Mouse (Mus musculus): Measurements from ENCODE around the gene Rpap2. TPM values are rescaled to one million over a fixed set of nuclear protein-coding genes. Genes with fewer than 3 reads are reported as not detected.

The Rpap2 gene
- polyA plus RNA-seq, 1 experiment from 2014 or later: 15.2 TPM

- Histone ChIP-seq H3K36me3 (ENCODE audit: control insufficient read depth, insufficient read depth) (no peaks in the 10 kb centered on the region), H3K9ac (ENCODE audit: low read length) (no peak overlapping the region), H3K27me3 (ENCODE audit: control insufficient read depth, insufficient read depth, low read length) (no peaks in the 10 kb centered on the region), H3K4me1 (ENCODE audit: control insufficient read depth, insufficient read depth, low read length) (no peaks in the 10 kb centered on the region), H3K27ac (ENCODE audit: low read length) (no peak overlapping the region), H3K9me3 (replicated peaks; ENCODE audit: control insufficient read depth, low read length) (no peaks in the 10 kb centered on the region), H3K4me3 (ENCODE audit: low read length) (no peak overlapping the region), H3K4me2 (ENCODE audit: low read depth, low read length) (no peak overlapping the region)
- WGBS: 82% methylated on average over 1 of the region's 1 CpGs
- ATAC-seq (replicated peaks; ENCODE audit: extremely low read depth, insufficient read depth, low FRiP score): no peak
Measured at GRCm38 (mm10) chr5:107650427-107650826, 53.3 kb downstream of the Rpap2 start.

GRCm38 (mm10) chr5:107652055-107652660, 55.0 kb downstream of the Rpap2 start:
- 73% methylated on average over 4 of the region's 4 CpGs for WGBS

GRCm38 (mm10) chr5:107678392-107678791, 81.2 kb downstream of the Rpap2 start:
- 51% methylated on average over 5 of the region's 5 CpGs for WGBS
- H3K27me3 ChIP-seq (ENCODE audit: control insufficient read depth, insufficient read depth, low read length): no peaks in the 10 kb centered on the region
- no peaks in the 10 kb centered on the region for H3K36me3 ChIP-seq (ENCODE audit: control insufficient read depth, insufficient read depth)
- no peak overlapping the region for H3K4me2 ChIP-seq (ENCODE audit: low read depth, low read length)
- H3K4me3 ChIP-seq (ENCODE audit: low read length): no peak overlapping the region
- H3K9me3 ChIP-seq (replicated peaks; ENCODE audit: control insufficient read depth, low read length): no peaks in the 10 kb centered on the region
- H3K27ac ChIP-seq (ENCODE audit: low read length): no peak overlapping the region
- H3K4me1 ChIP-seq (ENCODE audit: control insufficient read depth, insufficient read depth, low read length): no peaks in the 10 kb centered on the region
- H3K9ac ChIP-seq (ENCODE audit: low read length): no peak overlapping the region
- ATAC-seq (replicated peaks; ENCODE audit: extremely low read depth, insufficient read depth, low FRiP score): no peak

More at GRCm38 (mm10) chr5:107652055-107652660, 55.0 kb downstream of the Rpap2 start:
- Histone ChIP-seq H3K4me2 (ENCODE audit: low read depth, low read length) (no peak overlapping the region), H3K4me1 (ENCODE audit: control insufficient read depth, insufficient read depth, low read length) (no peaks in the 10 kb centered on the region), H3K4me3 (ENCODE audit: low read length) (no peak overlapping the region), H3K36me3 (ENCODE audit: control insufficient read depth, insufficient read depth) (no peaks in the 10 kb centered on the region), H3K27me3 (ENCODE audit: control insufficient read depth, insufficient read depth, low read length) (no peaks in the 10 kb centered on the region), H3K9ac (ENCODE audit: low read length) (no peak overlapping the region), H3K9me3 (replicated peaks; ENCODE audit: control insufficient read depth, low read length) (no peaks in the 10 kb centered on the region), H3K27ac (ENCODE audit: low read length) (no peak overlapping the region)
- no peak for ATAC-seq (replicated peaks; ENCODE audit: extremely low read depth, insufficient read depth, low FRiP score)

GRCm38 (mm10) chr5:107681300-107681699, 84.1 kb downstream of the Rpap2 start:
- 74% methylated on average over 5 of the region's 5 CpGs for WGBS

GRCm38 (mm10) chr5:107684380-107684779, 87.2 kb downstream of the Rpap2 start:
- H3K9ac ChIP-seq (ENCODE audit: low read length): no peak overlapping the region
- no peaks in the 10 kb centered on the region for H3K36me3 ChIP-seq (ENCODE audit: control insufficient read depth, insufficient read depth)
- 69% methylated on average over 2 of the region's 2 CpGs for WGBS
- no peak overlapping the region for H3K4me3 ChIP-seq (ENCODE audit: low read length)
- no peaks in the 10 kb centered on the region for H3K9me3 ChIP-seq (replicated peaks; ENCODE audit: control insufficient read depth, low read length)
- ATAC-seq (replicated peaks; ENCODE audit: extremely low read depth, insufficient read depth, low FRiP score): no peak
- H3K27me3 ChIP-seq (ENCODE audit: control insufficient read depth, insufficient read depth, low read length): peaks cover 2% of the 10 kb centered on the region; the same call in 1 of the 2 replicates
- no peak overlapping the region for H3K4me2 ChIP-seq (ENCODE audit: low read depth, low read length)
- H3K4me1 ChIP-seq (ENCODE audit: control insufficient read depth, insufficient read depth, low read length): no peaks in the 10 kb centered on the region
- no peak overlapping the region for H3K27ac ChIP-seq (ENCODE audit: low read length)

More at GRCm38 (mm10) chr5:107681300-107681699, 84.1 kb downstream of the Rpap2 start:
- Histone ChIP-seq H3K27ac (ENCODE audit: low read length) (no peak overlapping the region), H3K9ac (ENCODE audit: low read length) (no peak overlapping the region), H3K4me1 (ENCODE audit: control insufficient read depth, insufficient read depth, low read length) (no peaks in the 10 kb centered on the region), H3K27me3 (ENCODE audit: control insufficient read depth, insufficient read depth, low read length) (no peaks in the 10 kb centered on the region), H3K4me2 (ENCODE audit: low read depth, low read length) (no peak overlapping the region), H3K4me3 (ENCODE audit: low read length) (no peak overlapping the region), H3K9me3 (replicated peaks; ENCODE audit: control insufficient read depth, low read length) (no peaks in the 10 kb centered on the region), H3K36me3 (ENCODE audit: control insufficient read depth, insufficient read depth) (no peaks in the 10 kb centered on the region)
- no peak for ATAC-seq (replicated peaks; ENCODE audit: extremely low read depth, insufficient read depth, low FRiP score)

- WGBS: 88% methylated on average over 5 of the region's 5 CpGs
- Histone ChIP-seq H3K4me3 (ENCODE audit: low read length) (no peak overlapping the region), H3K9ac (ENCODE audit: low read length) (no peak overlapping the region), H3K9me3 (replicated peaks; ENCODE audit: control insufficient read depth, low read length) (no peaks in the 10 kb centered on the region), H3K4me1 (ENCODE audit: control insufficient read depth, insufficient read depth, low read length) (no peaks in the 10 kb centered on the region), H3K36me3 (ENCODE audit: control insufficient read depth, insufficient read depth) (no peaks in the 10 kb centered on the region), H3K27ac (ENCODE audit: low read length) (no peak overlapping the region), H3K4me2 (ENCODE audit: low read depth, low read length) (no peak overlapping the region), H3K27me3 (ENCODE audit: control insufficient read depth, insufficient read depth, low read length) (peaks cover 3% of the 10 kb centered on the region; the same call in 1 of the 2 replicates)
- no peak for ATAC-seq (replicated peaks; ENCODE audit: extremely low read depth, insufficient read depth, low FRiP score)
Measured at GRCm38 (mm10) chr5:107687161-107687560, 90.0 kb downstream of the Rpap2 start.

- Histone ChIP-seq H3K27ac (ENCODE audit: low read length) (0 out of 2 replicates have a peak overlapping the region, but pooled peaks have one; percentile 12), H3K9ac (ENCODE audit: low read length) (peak overlapping the region; percentile 66), H3K4me2 (ENCODE audit: low read depth, low read length) (peak overlapping the region; percentile 88), H3K27me3 (ENCODE audit: control insufficient read depth, insufficient read depth, low read length) (peaks cover 3% of the 10 kb centered on the region; the same call in 1 of the 2 replicates), H3K9me3 (replicated peaks; ENCODE audit: control insufficient read depth, low read length) (no peaks in the 10 kb centered on the region), H3K4me3 (ENCODE audit: low read length) (peak overlapping the region; percentile 67), H3K36me3 (ENCODE audit: control insufficient read depth, insufficient read depth) (no peaks in the 10 kb centered on the region), H3K4me1 (ENCODE audit: control insufficient read depth, insufficient read depth, low read length) (no peaks in the 10 kb centered on the region)
- peak; percentile 86 for ATAC-seq (replicated peaks; ENCODE audit: extremely low read depth, insufficient read depth, low FRiP score)
- 12% methylated on average over 46 of the region's 46 CpGs for WGBS
Measured at GRCm38 (mm10) chr5:107687592-107688498, 90.7 kb downstream of the Rpap2 start.

- Histone ChIP-seq H3K4me1 (ENCODE audit: control insufficient read depth, insufficient read depth, low read length) (no peaks in the 10 kb centered on the region), H3K9me3 (replicated peaks; ENCODE audit: control insufficient read depth, low read length) (no peaks in the 10 kb centered on the region), H3K27ac (ENCODE audit: low read length) (no peak overlapping the region), H3K9ac (ENCODE audit: low read length) (peak overlapping the region; percentile 66), H3K4me3 (ENCODE audit: low read length) (peak overlapping the region; percentile 67), H3K4me2 (ENCODE audit: low read depth, low read length) (peak overlapping the region; percentile 88), H3K36me3 (ENCODE audit: control insufficient read depth, insufficient read depth) (no peaks in the 10 kb centered on the region), H3K27me3 (ENCODE audit: control insufficient read depth, insufficient read depth, low read length) (peaks cover 3% of the 10 kb centered on the region; the same call in 1 of the 2 replicates)
- 23% methylated on average over 9 of the region's 9 CpGs for WGBS
- peak; percentile 23 for ATAC-seq (replicated peaks; ENCODE audit: extremely low read depth, insufficient read depth, low FRiP score)
Measured at GRCm38 (mm10) chr5:107688499-107688866, 91.3 kb downstream of the Rpap2 start.

- Histone ChIP-seq H3K9me3 (replicated peaks; ENCODE audit: control insufficient read depth, low read length) (0 out of 2 replicates have a peak, but pooled peaks cover 3% of the 10 kb centered on the region), H3K9ac (ENCODE audit: low read length) (no peak overlapping the region), H3K36me3 (ENCODE audit: control insufficient read depth, insufficient read depth) (no peaks in the 10 kb centered on the region), H3K4me3 (ENCODE audit: low read length) (no peak overlapping the region), H3K4me1 (ENCODE audit: control insufficient read depth, insufficient read depth, low read length) (no peaks in the 10 kb centered on the region), H3K4me2 (ENCODE audit: low read depth, low read length) (no peak overlapping the region), H3K27me3 (ENCODE audit: control insufficient read depth, insufficient read depth, low read length) (no peaks in the 10 kb centered on the region), H3K27ac (ENCODE audit: low read length) (no peak overlapping the region)
- WGBS: 76% methylated on average over 3 of the region's 3 CpGs
- ATAC-seq (replicated peaks; ENCODE audit: extremely low read depth, insufficient read depth, low FRiP score): no peak
Measured at GRCm38 (mm10) chr5:107695019-107695418, 97.8 kb downstream of the Rpap2 start.

Measured in heart, embryonic 16.5 days (tissue).